Mouse (Mus musculus) heart, postnatal 0 days (tissue): Measurements from ENCODE around the gene 1700061G19Rik.

Source experiments
- CTCF ChIP-seq: IDR thresholded peaks from 2 replicates; pipeline ENCODE4 v1.5.1; 2016; ENCODE audit warnings: antibody characterized with exemption, control low read depth, low read depth
- EP300 ChIP-seq: IDR thresholded peaks from 2 replicates; pipeline ENCODE4 v1.6.1; 2016; ENCODE audit warnings: antibody characterized with exemption, low read depth

- TF ChIP-seq CTCF (no peak), EP300 (no peak)
These were observed 5.7 kb upstream of the 1700061G19Rik start for GRCm38 (mm10) chr17:56869481-56869977.
